In genomic region chr9:109932361-109932755, GRCm38 (mm10) we compare ENCODE assay signal across 8 mouse cellular contexts. TPM values are rescaled to one million over a fixed set of nuclear protein-coding genes. Genes with fewer than 3 reads are reported as not detected.
DNase-seq lines count a peak whose midpoint lies in the region; ATAC-seq and TF ChIP-seq lines count a peak whose summit lies in the region.

No protein-coding gene starts in this region.

- peaks cover 2% of the 10 kb centered on the region; the same call in 1 of the 2 replicates for H3K79me2 ChIP-seq in liver, adult 2 months (ENCODE audit: control insufficient read depth, insufficient read depth, low read length)

- under 1% methylated on average over 20 of the region's 20 CpGs for WGBS in forebrain, embryonic 11.5 days
- WGBS in hindbrain, embryonic 14.5 days = 0% methylated on average over 20 of the region's 20 CpGs
- under 1% methylated on average over 20 of the region's 20 CpGs for WGBS in liver, adult 2 months
- 0% methylated on average over 20 of the region's 20 CpGs for WGBS in midbrain, embryonic 16.5 days

- H3K36me3 ChIP-seq in megakaryocyte, embryonic 14.5 days (replicated peaks; ENCODE audit: low read length) = no peaks in the 10 kb centered on the region
- H3K36me3 ChIP-seq in forebrain, embryonic 11.5 days (ENCODE audit: control insufficient read depth, insufficient read depth, low read length) = no peaks in the 10 kb centered on the region
- H3K36me3 ChIP-seq in hindbrain, embryonic 14.5 days (replicated peaks; ENCODE audit: control insufficient read depth, insufficient read depth) = no peaks in the 10 kb centered on the region
- H3K36me3 ChIP-seq in liver, adult 2 months (ENCODE audit: control insufficient read depth, insufficient read depth, low read length) = no peaks in the 10 kb centered on the region
- no peaks in the 10 kb centered on the region for H3K36me3 ChIP-seq in midbrain, embryonic 16.5 days (ENCODE audit: control insufficient read depth, insufficient read depth, low read length)

- H3K4me2 ChIP-seq in forebrain, embryonic 11.5 days (ENCODE audit: low read depth, low read length, severe bottlenecking) = peak overlapping the region; percentile 84
- peak overlapping the region; percentile 81 for H3K4me2 ChIP-seq in hindbrain, embryonic 14.5 days (replicated peaks)
- peak overlapping the region; percentile 89 for H3K4me2 ChIP-seq in midbrain, embryonic 16.5 days (ENCODE audit: low read length)

- no peak for ATAC-seq in megakaryocyte, adult 5-6 weeks (ENCODE audit: poor library complexity, severe bottlenecking)
- ATAC-seq in forebrain, embryonic 11.5 days (replicated peaks; ENCODE audit: low FRiP score) = no peak; the same call in 1 of the 2 replicates
- ATAC-seq in hindbrain, embryonic 14.5 days (ENCODE audit: low FRiP score) = no peak
- ATAC-seq in midbrain, embryonic 16.5 days = no peak
- ATAC-seq in monocyte, adult 5-6 weeks (replicated peaks; ENCODE audit: insufficient number of reproducible peaks, low FRiP score, low TSS enrichment, poor library complexity, severe bottlenecking) = no peak

- peak overlapping the region; percentile 93 for H3K4me3 ChIP-seq in megakaryocyte, embryonic 14.5 days (replicated peaks)
- H3K4me3 ChIP-seq in forebrain, embryonic 11.5 days (ENCODE audit: low read depth, low read length) = peak overlapping the region; percentile 80
- H3K4me3 ChIP-seq in hindbrain, embryonic 14.5 days (replicated peaks; ENCODE audit: low read length) = peak overlapping the region; percentile 74
- H3K4me3 ChIP-seq in liver, adult 2 months (ENCODE audit: insufficient read depth, low read depth, low read length) = peak overlapping the region; percentile 83
- peak overlapping the region; percentile 97 for H3K4me3 ChIP-seq in midbrain, embryonic 16.5 days (ENCODE audit: low read depth, low read length)

- H3K27me3 ChIP-seq in megakaryocyte, embryonic 14.5 days (replicated peaks) = peaks cover 27% of the 10 kb centered on the region
- no peaks in the 10 kb centered on the region for H3K27me3 ChIP-seq in forebrain, embryonic 11.5 days (ENCODE audit: control insufficient read depth, insufficient read depth, low read length)
- no peaks in the 10 kb centered on the region for H3K27me3 ChIP-seq in hindbrain, embryonic 14.5 days (ENCODE audit: control insufficient read depth, insufficient read depth, low read length)
- no peaks in the 10 kb centered on the region for H3K27me3 ChIP-seq in liver, adult 2 months (ENCODE audit: control insufficient read depth, insufficient read depth, low read length)
- H3K27me3 ChIP-seq in midbrain, embryonic 16.5 days (ENCODE audit: control insufficient read depth, insufficient read depth, low read depth, low read length) = no peaks in the 10 kb centered on the region

- no peak for TF ChIP-seq POLR2A in liver, adult 2 months (IDR thresholded peaks at IDR 0.05; ENCODE audit: extremely low read depth, insufficient read depth, low read length)

- peak overlapping the region; percentile 83 for H3K9ac ChIP-seq in forebrain, embryonic 11.5 days (ENCODE audit: low read length)
- H3K9ac ChIP-seq in hindbrain, embryonic 14.5 days = peak overlapping the region; percentile 86
- peak overlapping the region; percentile 86 for H3K9ac ChIP-seq in liver, adult 2 months (ENCODE audit: low read depth, low read length)
- H3K9ac ChIP-seq in midbrain, embryonic 16.5 days (ENCODE audit: low read depth, low read length) = peak overlapping the region; percentile 92

- no peaks in the 10 kb centered on the region for H3K9me3 ChIP-seq in megakaryocyte, embryonic 14.5 days
- H3K9me3 ChIP-seq in forebrain, embryonic 11.5 days (ENCODE audit: control insufficient read depth, low read length) = no peaks in the 10 kb centered on the region
- no peaks in the 10 kb centered on the region for H3K9me3 ChIP-seq in hindbrain, embryonic 14.5 days (ENCODE audit: control insufficient read depth, low read length)
- H3K9me3 ChIP-seq in midbrain, embryonic 16.5 days (replicated peaks; ENCODE audit: control insufficient read depth, low read length, poor library complexity, severe bottlenecking) = no peaks in the 10 kb centered on the region

- peak; percentile 46 for DNase-seq in Muller cell, postnatal 12 days (ENCODE audit: inconsistent ontology term)
- DNase-seq in forebrain, embryonic 11.5 days (ENCODE audit: low spot score) = no peak
- DNase-seq in hindbrain, embryonic 14.5 days (ENCODE audit: low spot score) = peak; percentile 31
- DNase-seq in liver, adult 2 months (ENCODE audit: extremely low read depth, low read depth, low spot score) = no peak

- H3K27ac ChIP-seq in forebrain, embryonic 11.5 days (ENCODE audit: low read depth, low read length) = peak overlapping the region; percentile 96; the same call in 1 of the 2 replicates
- peak overlapping the region; percentile 93 for H3K27ac ChIP-seq in hindbrain, embryonic 14.5 days
- peak overlapping the region; percentile 19 for H3K27ac ChIP-seq in liver, adult 2 months (replicated peaks; ENCODE audit: insufficient read depth, low read depth, low read length)
- peak overlapping the region; percentile 88 for H3K27ac ChIP-seq in midbrain, embryonic 16.5 days (ENCODE audit: low read length)

- H3K4me1 ChIP-seq in megakaryocyte, embryonic 14.5 days = peaks cover 16% of the 10 kb centered on the region
- H3K4me1 ChIP-seq in forebrain, embryonic 11.5 days (replicated peaks; ENCODE audit: control insufficient read depth, insufficient read depth, low read length) = 0 out of 2 replicates have a peak, but pooled peaks cover 4% of the 10 kb centered on the region
- H3K4me1 ChIP-seq in hindbrain, embryonic 14.5 days (replicated peaks; ENCODE audit: control insufficient read depth, insufficient read depth, low read length) = peaks cover 11% of the 10 kb centered on the region
- peaks cover 6% of the 10 kb centered on the region; the same call in 1 of the 2 replicates for H3K4me1 ChIP-seq in liver, adult 2 months (ENCODE audit: control insufficient read depth, insufficient read depth, low read length)
- H3K4me1 ChIP-seq in midbrain, embryonic 16.5 days (ENCODE audit: control insufficient read depth, insufficient read depth, low read length) = peaks cover 6% of the 10 kb centered on the region

- TF ChIP-seq CTCF in liver, adult 2 months (IDR thresholded peaks at IDR 0.05; ENCODE audit: low read depth, low read length) = no peak

RNA-seq across cellular contexts. Expression of gene Map4, which starts 1.1 kb away (rescaled TPM):
- 13.9 and 22.7 TPM in 2 replicates for polyA plus RNA-seq in megakaryocyte, embryonic 14.5 days (2012; ENCODE audit: insufficient read depth, low replicate concordance)
- total RNA-seq in megakaryocyte, adult 5-6 weeks (2015) = 74.3 and 82.8 TPM in 2 replicates
- 50.0 and 55.3 TPM in 2 replicates for total RNA-seq in megakaryocyte, adult 5-6 weeks (2017)
- polyA plus RNA-seq in forebrain, embryonic 11.5 days (2014; fragmentation: Nextera tagmentation; extraction: Ambion mirVana) = 76.2 and 77.7 TPM in 2 replicates
- 189 and 216 TPM in 2 replicates for polyA plus RNA-seq in hindbrain, embryonic 14.5 days (2014; fragmentation: Nextera tagmentation; extraction: Ambion mirVana)
- 16.8 and 19.3 TPM in 2 replicates for total RNA-seq in liver, adult 2 months (2014; rRNA removed)
- 43.2 and 50.9 TPM in 2 replicates for polyA plus RNA-seq in liver, adult 2 months (2012; rRNA removed)
- polyA plus RNA-seq in midbrain, embryonic 16.5 days (2015; fragmentation: Nextera tagmentation; extraction: Ambion mirVana) = 211 and 213 TPM in 2 replicates
- total RNA-seq in monocyte, adult 5-6 weeks (2017) = 43.2 to 82.6 TPM (median 44.6 TPM) in 3 replicates

RNA-seq across cellular contexts. Expression of gene Cdc25a, which starts 57.0 kb away (rescaled TPM):
- polyA plus RNA-seq in megakaryocyte, embryonic 14.5 days (2012; ENCODE audit: insufficient read depth, low replicate concordance) = 13.7 and 15.0 TPM in 2 replicates
- total RNA-seq in megakaryocyte, adult 5-6 weeks (2015) = 12.7 and 13.5 TPM in 2 replicates
- total RNA-seq in megakaryocyte, adult 5-6 weeks (2017) = 17.3 and 21.2 TPM in 2 replicates
- 42.3 and 45.8 TPM in 2 replicates for polyA plus RNA-seq in forebrain, embryonic 11.5 days (2014; fragmentation: Nextera tagmentation; extraction: Ambion mirVana)
- 12.4 and 12.5 TPM in 2 replicates for polyA plus RNA-seq in hindbrain, embryonic 14.5 days (2014; fragmentation: Nextera tagmentation; extraction: Ambion mirVana)
- 0.92 and 2.1 TPM in 2 replicates for total RNA-seq in liver, adult 2 months (2014; rRNA removed)
- 0.73 and 0.87 TPM in 2 replicates for polyA plus RNA-seq in liver, adult 2 months (2012; rRNA removed)
- polyA plus RNA-seq in midbrain, embryonic 16.5 days (2015; fragmentation: Nextera tagmentation; extraction: Ambion mirVana) = 9.9 and 12.3 TPM in 2 replicates
- total RNA-seq in monocyte, adult 5-6 weeks (2017) = 4.2 to 9.1 TPM (median 8.0 TPM) in 3 replicates

Comparison
In these comparisons a context has a peak if more than half of its experiments do, and no peak if none do; other contexts are left out.
1. DNase-seq: peak in Muller cell, postnatal 12 days (single experiment) and hindbrain, embryonic 14.5 days (single experiment); none in forebrain, embryonic 11.5 days (single experiment) and liver, adult 2 months (single experiment).
2. H3K27ac ChIP-seq: peak in every context shown above with its lines; median percentile 96 in forebrain, embryonic 11.5 days; 93 in hindbrain, embryonic 14.5 days; 88 in midbrain, embryonic 16.5 days; 19 in liver, adult 2 months.
3. Peak in every context shown above with its lines, with median percentiles within 50 percentile points of each other: H3K4me3 ChIP-seq, H3K4me2 ChIP-seq and H3K9ac ChIP-seq.